In the genomic region with DNA sequence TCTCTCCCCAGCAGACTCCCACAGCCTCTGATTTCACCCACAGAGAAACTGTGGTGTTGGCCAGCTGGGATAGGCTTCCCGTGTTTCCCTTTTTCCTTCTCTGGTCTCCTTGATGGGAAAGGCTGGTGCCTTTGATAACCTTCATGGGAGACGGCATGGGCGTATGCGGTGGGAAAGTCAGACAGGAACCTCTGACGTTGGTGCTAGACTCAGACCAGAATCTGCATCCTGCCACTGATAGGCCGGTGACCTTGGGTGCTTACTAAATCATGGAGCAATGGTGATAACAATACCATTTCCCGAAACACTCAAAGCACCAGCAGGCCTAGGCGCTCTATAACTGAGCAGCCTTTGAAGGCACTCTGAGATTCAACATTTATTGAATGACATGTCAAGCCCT, we compare ENCODE assay signal across 10 mouse cellular contexts. TPM values are rescaled to one million over a fixed set of nuclear protein-coding genes. Genes with fewer than 3 reads are reported as not detected.
A peak's percentile ranks its signal among the peaks of the same experiment; 100 is the strongest.
DNase-seq lines count a peak whose midpoint lies in the region; ATAC-seq lines count a peak whose summit lies in the region.
"Had no signal": no experiment of that assay in that cellular context is flagged by ENCODE, and none has a peak within 500 bp of the region (broad histone marks: within the 10 kb centered on the region; RNA-seq: fewer than 3 reads in every experiment).

No protein-coding gene starts in this region.

- 54% methylated on average over 8 of the region's 8 CpGs for WGBS in liver, embryonic 11.5 days
- WGBS in heart, embryonic 11.5 days (ENCODE audit: insufficient replicate concordance), result 59% methylated on average over 8 of the region's 8 CpGs
- WGBS in kidney, embryonic 15.5 days, result 83% methylated on average over 8 of the region's 8 CpGs
- 96% methylated on average over 8 of the region's 8 CpGs for WGBS in forebrain, embryonic 12.5 days
- WGBS in forebrain, embryonic 14.5 days, result 97% methylated on average over 8 of the region's 8 CpGs

- H3K4me1 ChIP-seq in liver, embryonic 11.5 days (replicated peaks; ENCODE audit: control insufficient read depth, insufficient read depth, low read length), result no peaks in the 10 kb centered on the region
- peaks cover 4% of the 10 kb centered on the region for H3K4me1 ChIP-seq in heart, embryonic 11.5 days (ENCODE audit: control insufficient read depth, insufficient read depth, low read length)
- H3K4me1 ChIP-seq in kidney, embryonic 15.5 days, result no peaks in the 10 kb centered on the region
- H3K4me1 ChIP-seq in forebrain, embryonic 12.5 days, result no peaks in the 10 kb centered on the region
- H3K4me1 ChIP-seq in forebrain, embryonic 14.5 days (ENCODE audit: control insufficient read depth, insufficient read depth, low read length), result no peaks in the 10 kb centered on the region
- H3K4me1 ChIP-seq: neural tube, embryonic 12.5 days; stomach, embryonic 15.5 days had no signal

- no peaks in the 10 kb centered on the region for H3K9me3 ChIP-seq in liver, embryonic 11.5 days (ENCODE audit: control insufficient read depth, low read length)
- H3K9me3 ChIP-seq in heart, embryonic 11.5 days (replicated peaks; ENCODE audit: control insufficient read depth, low read length), result no peaks in the 10 kb centered on the region
- no peaks in the 10 kb centered on the region for H3K9me3 ChIP-seq in kidney, embryonic 15.5 days (replicated peaks)
- H3K9me3 ChIP-seq in forebrain, embryonic 12.5 days, result no peaks in the 10 kb centered on the region
- no peaks in the 10 kb centered on the region for H3K9me3 ChIP-seq in forebrain, embryonic 14.5 days (replicated peaks; ENCODE audit: control insufficient read depth, low read length)
- H3K9me3 ChIP-seq: neural tube, embryonic 12.5 days; stomach, embryonic 15.5 days had no signal

- DNase-seq in liver, result peak; percentile 10
- DNase-seq in liver, embryonic 11.5 days (ENCODE audit: low spot score), result no peak
- peak; percentile 64 for DNase-seq in lung, postnatal 10 days
- DNase-seq in forebrain, embryonic 14.5 days (ENCODE audit: low spot score), result no peak
- DNase-seq: right cerebral cortex, postnatal 25 days had no signal

- H3K27me3 ChIP-seq in liver, embryonic 11.5 days (replicated peaks; ENCODE audit: control insufficient read depth, insufficient read depth, low read length), result no peaks in the 10 kb centered on the region
- no peaks in the 10 kb centered on the region for H3K27me3 ChIP-seq in heart, embryonic 11.5 days (ENCODE audit: control insufficient read depth, insufficient read depth, low read length)
- H3K27me3 ChIP-seq in kidney, embryonic 15.5 days, result no peaks in the 10 kb centered on the region
- H3K27me3 ChIP-seq in forebrain, embryonic 12.5 days, result no peaks in the 10 kb centered on the region
- no peaks in the 10 kb centered on the region for H3K27me3 ChIP-seq in forebrain, embryonic 14.5 days (replicated peaks; ENCODE audit: control insufficient read depth, insufficient read depth, low read length)
- H3K27me3 ChIP-seq: neural tube, embryonic 12.5 days; stomach, embryonic 15.5 days had no signal

- no peak overlapping the region for H3K9ac ChIP-seq in liver, embryonic 11.5 days (ENCODE audit: low read depth, low read length)
- H3K9ac ChIP-seq in heart, embryonic 11.5 days (ENCODE audit: low read depth, low read length), result no peak overlapping the region
- H3K9ac ChIP-seq in kidney, embryonic 15.5 days, result no peak overlapping the region
- H3K9ac ChIP-seq in forebrain, embryonic 12.5 days, result no peak overlapping the region
- no peak overlapping the region for H3K9ac ChIP-seq in forebrain, embryonic 14.5 days (ENCODE audit: low read length)
- H3K9ac ChIP-seq: neural tube, embryonic 12.5 days; stomach, embryonic 15.5 days had no signal

- H3K36me3 ChIP-seq in liver, embryonic 11.5 days (ENCODE audit: control insufficient read depth, insufficient read depth, low read length), result no peaks in the 10 kb centered on the region
- H3K36me3 ChIP-seq in heart, embryonic 11.5 days (ENCODE audit: control insufficient read depth, insufficient read depth, low read length), result no peaks in the 10 kb centered on the region; the same call in 1 of the 2 replicates
- H3K36me3 ChIP-seq in kidney, embryonic 15.5 days, result peaks cover 49% of the 10 kb centered on the region
- H3K36me3 ChIP-seq in forebrain, embryonic 12.5 days (replicated peaks), result peaks cover 25% of the 10 kb centered on the region
- peaks cover 20% of the 10 kb centered on the region; the same call in 1 of the 2 replicates for H3K36me3 ChIP-seq in forebrain, embryonic 14.5 days (ENCODE audit: control insufficient read depth, insufficient read depth, low read length)

- H3K4me2 ChIP-seq in liver, embryonic 11.5 days, result no peak overlapping the region
- H3K4me2 ChIP-seq in heart, embryonic 11.5 days, result no peak overlapping the region
- H3K4me2 ChIP-seq in kidney, embryonic 15.5 days, result no peak overlapping the region
- no peak overlapping the region for H3K4me2 ChIP-seq in forebrain, embryonic 12.5 days
- no peak overlapping the region for H3K4me2 ChIP-seq in forebrain, embryonic 14.5 days (ENCODE audit: low read length)
- H3K4me2 ChIP-seq: neural tube, embryonic 12.5 days; stomach, embryonic 15.5 days had no signal

- H3K27ac ChIP-seq in liver, embryonic 11.5 days (ENCODE audit: low read depth, low read length), result no peak overlapping the region
- H3K27ac ChIP-seq in heart, embryonic 11.5 days (ENCODE audit: low read depth, low read length), result peak overlapping the region; percentile 51
- 0 out of 2 replicates have a peak overlapping the region, but pooled peaks have one; percentile 37 for H3K27ac ChIP-seq in kidney, embryonic 15.5 days
- no peak overlapping the region for H3K27ac ChIP-seq in forebrain, embryonic 12.5 days
- no peak overlapping the region for H3K27ac ChIP-seq in forebrain, embryonic 14.5 days (ENCODE audit: low read depth, low read length)
- H3K27ac ChIP-seq: neural tube, embryonic 12.5 days; stomach, embryonic 15.5 days had no signal

- no peak overlapping the region for H3K4me3 ChIP-seq in liver, embryonic 11.5 days (ENCODE audit: low read depth, low read length)
- no peak overlapping the region for H3K4me3 ChIP-seq in heart, embryonic 11.5 days (ENCODE audit: low read depth, low read length)
- no peak overlapping the region for H3K4me3 ChIP-seq in kidney, embryonic 15.5 days (replicated peaks)
- no peak overlapping the region for H3K4me3 ChIP-seq in forebrain, embryonic 12.5 days (replicated peaks)
- H3K4me3 ChIP-seq in forebrain, embryonic 14.5 days (ENCODE audit: low read depth, low read length), result no peak overlapping the region
- H3K4me3 ChIP-seq: neural tube, embryonic 12.5 days; stomach, embryonic 15.5 days had no signal

- no peak for ATAC-seq in liver, embryonic 11.5 days (replicated peaks; ENCODE audit: low FRiP score)
- ATAC-seq in heart, embryonic 11.5 days (replicated peaks; ENCODE audit: insufficient number of reproducible peaks, low FRiP score, low TSS enrichment), result peak; percentile 62; the same call in 1 of the 2 replicates
- no peak for ATAC-seq in kidney, embryonic 15.5 days (replicated peaks; ENCODE audit: low FRiP score)
- no peak for ATAC-seq in forebrain, embryonic 12.5 days (ENCODE audit: low FRiP score)
- no peak for ATAC-seq in forebrain, embryonic 14.5 days

RNA-seq across cellular contexts. Expression of a gene that starts 27.5 kb away (rescaled TPM):
- 9.1 and 10.5 TPM in 2 replicates for polyA plus RNA-seq in liver, embryonic 11.5 days (2014; fragmentation: Nextera tagmentation; extraction: Ambion mirVana)
- 21.0 and 26.7 TPM in 2 replicates for polyA plus RNA-seq in heart, embryonic 11.5 days (2014; fragmentation: Nextera tagmentation; extraction: Ambion mirVana)
- 32.0 and 36.9 TPM in 2 replicates for polyA plus RNA-seq in kidney, embryonic 15.5 days (2015; fragmentation: Nextera tagmentation; extraction: Ambion mirVana)
- 29.9 and 30.5 TPM in 2 replicates for polyA plus RNA-seq in forebrain, embryonic 12.5 days (2016; fragmentation: Nextera tagmentation; extraction: Ambion mirVana)
- 16.9 and 23.2 TPM in 2 replicates for polyA plus RNA-seq in forebrain, embryonic 14.5 days (2014; fragmentation: Nextera tagmentation; extraction: Ambion mirVana)

RNA-seq across cellular contexts. Expression of a gene that starts 27.6 kb away (rescaled TPM):
- 20.7 and 23.0 TPM in 2 replicates for polyA plus RNA-seq in liver, embryonic 11.5 days (2014; fragmentation: Nextera tagmentation; extraction: Ambion mirVana)
- 12.5 and 14.6 TPM in 2 replicates for polyA plus RNA-seq in heart, embryonic 11.5 days (2014; fragmentation: Nextera tagmentation; extraction: Ambion mirVana)
- polyA plus RNA-seq in kidney, embryonic 15.5 days (2015; fragmentation: Nextera tagmentation; extraction: Ambion mirVana), result 21.3 and 21.7 TPM in 2 replicates
- 28.7 TPM in 2 replicates for polyA plus RNA-seq in forebrain, embryonic 12.5 days (2016; fragmentation: Nextera tagmentation; extraction: Ambion mirVana)
- polyA plus RNA-seq in forebrain, embryonic 14.5 days (2014; fragmentation: Nextera tagmentation; extraction: Ambion mirVana), result 9.3 and 11.3 TPM in 2 replicates

RNA-seq across cellular contexts. Expression of a gene that starts 42.5 kb away (rescaled TPM):
- polyA plus RNA-seq in liver, embryonic 11.5 days (2014; fragmentation: Nextera tagmentation; extraction: Ambion mirVana), result 0.27 TPM in 2 replicates
- 0.50 and 0.63 TPM in 2 replicates for polyA plus RNA-seq in heart, embryonic 11.5 days (2014; fragmentation: Nextera tagmentation; extraction: Ambion mirVana)
- polyA plus RNA-seq in kidney, embryonic 15.5 days (2015; fragmentation: Nextera tagmentation; extraction: Ambion mirVana), result 1.8 TPM in 2 replicates
- 1.7 and 2.3 TPM in 2 replicates for polyA plus RNA-seq in forebrain, embryonic 12.5 days (2016; fragmentation: Nextera tagmentation; extraction: Ambion mirVana)
- polyA plus RNA-seq in forebrain, embryonic 14.5 days (2014; fragmentation: Nextera tagmentation; extraction: Ambion mirVana), result 1.4 and 1.6 TPM in 2 replicates

RNA-seq across cellular contexts. Expression of a gene that starts 50.8 kb away (rescaled TPM):
- 0.06 TPM in 1 of 2 replicates, not detected in the other for polyA plus RNA-seq in liver, embryonic 11.5 days (2014; fragmentation: Nextera tagmentation; extraction: Ambion mirVana)
- 0.04 and 0.16 TPM in 2 replicates for polyA plus RNA-seq in heart, embryonic 11.5 days (2014; fragmentation: Nextera tagmentation; extraction: Ambion mirVana)
- polyA plus RNA-seq in kidney, embryonic 15.5 days (2015; fragmentation: Nextera tagmentation; extraction: Ambion mirVana), result 0.10 and 0.14 TPM in 2 replicates
- polyA plus RNA-seq in forebrain, embryonic 12.5 days (2016; fragmentation: Nextera tagmentation; extraction: Ambion mirVana), result 0.43 TPM in 1 of 2 replicates, not detected in the other
- 0.19 and 0.30 TPM in 2 replicates for polyA plus RNA-seq in forebrain, embryonic 14.5 days (2014; fragmentation: Nextera tagmentation; extraction: Ambion mirVana)

Comparison
In these comparisons a context has a peak if more than half of its experiments do, and no peak if none do; other contexts are left out.
1. DNase-seq: peak in liver (single experiment) and lung, postnatal 10 days (single experiment); none in liver, embryonic 11.5 days (single experiment) and forebrain, embryonic 14.5 days (single experiment).
2. H3K27ac ChIP-seq: peak in heart, embryonic 11.5 days (single experiment) and kidney, embryonic 15.5 days (single experiment); none in liver, embryonic 11.5 days (single experiment), forebrain, embryonic 12.5 days (single experiment) and forebrain, embryonic 14.5 days (single experiment).